Mouse (Mus musculus) layer of hippocampus, adult 9-10 months (tissue): Measurements from ENCODE around the gene Cdh12.
"Not testable (repeated sequence)": the region's sequence is repeated elsewhere in the genome, so short reads cannot be mapped to it uniquely, and the experiment has no call there.

Experiments
- DNase-seq: peaks from one replicate; pipeline ENCODE4 v3.0.0; 2022; ENCODE audit warnings: low spot score

Cdh12 gene

DNA sequence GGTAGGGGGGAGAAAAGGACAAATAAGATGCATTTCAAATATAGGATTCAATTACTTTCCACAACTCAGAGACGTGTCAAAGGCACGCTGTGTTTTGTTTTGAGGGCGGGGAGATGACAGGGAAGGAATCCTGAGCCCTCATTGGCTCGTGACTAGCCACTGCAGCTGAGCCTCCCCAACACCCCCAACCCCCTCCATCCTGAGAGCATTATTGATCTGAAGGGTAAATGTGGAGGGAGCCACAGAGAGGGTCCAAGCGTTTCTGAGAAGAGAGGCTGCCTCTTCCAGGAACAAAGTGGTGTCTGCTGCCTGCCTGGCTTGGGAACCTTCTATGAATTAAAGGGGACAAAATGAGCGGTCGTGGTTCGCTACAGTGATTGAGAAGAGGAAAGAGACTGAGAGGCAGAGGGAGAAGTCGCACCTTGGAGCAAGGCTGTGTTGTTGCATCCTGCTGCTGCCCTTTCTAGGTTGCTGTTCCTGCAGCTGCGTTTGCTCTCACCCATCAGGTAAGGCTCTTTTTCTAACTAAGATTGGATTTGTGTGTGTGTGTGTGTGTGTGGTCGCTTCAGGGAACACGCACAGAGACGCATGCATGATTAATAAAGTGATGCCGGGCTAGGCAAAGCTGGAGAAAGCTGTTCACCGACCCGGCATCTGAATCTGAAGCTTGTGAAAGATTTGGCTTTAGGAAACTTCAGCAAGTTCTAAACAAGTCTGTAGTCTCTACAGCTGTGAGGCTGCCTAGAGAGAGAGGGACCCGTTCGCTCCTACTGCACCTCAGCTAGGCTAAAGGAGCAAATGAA, at the start of gene Cdh12:
Cdh12 (plus strand) TSS at position 405 of the 803 bp plus-strand sequence.
- no peak for DNase-seq

DNA sequence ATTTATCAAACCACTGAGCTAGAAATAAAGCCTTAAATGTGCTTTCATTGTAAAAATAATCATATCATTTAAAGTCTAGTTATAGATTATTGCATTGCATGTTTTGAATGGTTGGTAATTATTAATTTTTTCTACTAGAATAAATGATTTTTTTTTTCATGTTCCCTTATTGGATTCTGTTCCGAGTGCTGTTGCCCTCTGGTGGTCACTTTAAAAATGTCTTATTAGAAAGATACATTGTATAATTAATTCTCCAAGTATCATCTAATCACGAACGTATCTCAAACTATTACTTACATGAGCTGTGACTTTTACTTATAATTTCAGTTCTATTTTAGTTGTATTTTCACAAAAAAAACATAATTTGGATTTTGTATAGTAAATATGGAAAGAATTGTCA, 45.5 kb upstream of the Cdh12 start:
- peak; percentile 33 for DNase-seq

DNA sequence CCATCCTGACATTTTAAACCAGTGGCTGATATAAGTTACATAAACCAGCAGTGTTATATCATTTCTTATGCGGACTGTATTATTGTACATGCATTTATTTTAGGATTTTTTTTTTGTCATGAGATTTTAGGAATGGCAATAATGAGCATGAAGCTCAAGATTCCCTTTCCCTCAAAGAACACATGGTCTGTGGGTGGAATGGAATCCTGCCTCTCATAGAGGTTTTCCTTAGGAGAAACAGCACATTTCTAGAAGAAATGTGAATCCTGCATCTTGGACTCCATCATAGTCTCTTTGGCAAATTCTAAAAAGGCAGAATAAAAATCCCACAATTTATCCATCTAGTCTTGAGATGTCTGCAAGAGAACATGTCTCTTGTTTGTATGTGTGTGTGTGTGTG, 35.7 kb upstream of the Cdh12 start:
- DNase-seq: no peak

DNA sequence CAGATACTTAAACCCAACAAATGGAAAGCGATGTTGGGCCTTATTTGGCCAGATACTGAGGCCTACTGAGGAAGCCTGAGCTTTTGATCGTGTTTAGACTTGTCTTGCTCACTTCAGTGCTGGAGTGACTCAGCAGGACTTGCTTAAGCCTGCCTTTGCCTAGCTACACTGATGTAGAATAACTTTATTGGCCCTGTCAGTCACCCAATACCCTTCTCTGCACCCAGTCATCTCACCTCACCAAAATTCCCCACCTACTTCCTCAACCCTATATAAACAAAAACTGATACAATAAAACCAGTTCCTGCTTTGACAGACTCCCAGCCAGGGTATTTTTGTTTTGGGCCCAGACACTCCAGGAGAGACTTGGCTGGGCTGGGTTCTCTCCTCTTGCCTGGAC, 12.7 kb upstream of the Cdh12 start:
- no peak for DNase-seq

DNA sequence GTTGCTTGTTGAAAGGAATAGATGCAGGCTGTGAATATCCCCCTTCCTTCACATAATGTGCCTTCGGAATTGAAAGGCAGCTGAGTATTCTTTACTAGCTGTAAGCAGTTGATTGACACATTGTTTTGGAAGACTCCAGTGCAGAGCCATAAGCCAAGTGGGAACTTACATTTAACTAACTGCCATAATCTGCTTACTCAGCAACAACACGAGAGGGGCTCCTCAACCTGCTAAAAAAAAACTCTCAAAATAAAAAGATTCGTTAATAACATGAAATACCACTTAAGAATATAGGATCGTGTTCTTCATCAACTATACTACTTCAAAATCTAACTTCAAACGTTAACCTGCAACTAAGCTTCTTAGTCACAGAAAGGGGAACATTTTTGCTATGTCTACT, 1.5 kb downstream of the Cdh12 start:
- DNase-seq: no peak

DNA sequence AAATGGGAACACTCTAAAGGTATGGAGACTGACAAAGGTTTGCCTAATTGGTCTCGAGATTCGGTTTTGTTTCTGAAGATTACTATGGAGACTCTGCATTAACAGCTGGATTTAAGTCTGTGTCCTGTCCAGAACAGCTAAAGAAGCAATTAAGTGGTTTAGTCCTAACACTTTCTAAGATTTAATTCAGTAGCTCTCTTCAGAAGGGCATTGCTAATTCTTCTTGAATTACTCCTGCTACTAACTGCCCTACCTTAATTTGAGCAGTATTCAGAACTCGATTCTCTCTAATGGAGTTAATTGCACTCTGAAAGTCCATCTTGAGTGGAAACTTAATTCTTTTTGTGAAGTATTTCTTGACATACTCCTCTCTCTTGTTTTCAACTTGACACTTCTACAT, 9.4 kb downstream of the Cdh12 start:
- no peak for DNase-seq

DNA sequence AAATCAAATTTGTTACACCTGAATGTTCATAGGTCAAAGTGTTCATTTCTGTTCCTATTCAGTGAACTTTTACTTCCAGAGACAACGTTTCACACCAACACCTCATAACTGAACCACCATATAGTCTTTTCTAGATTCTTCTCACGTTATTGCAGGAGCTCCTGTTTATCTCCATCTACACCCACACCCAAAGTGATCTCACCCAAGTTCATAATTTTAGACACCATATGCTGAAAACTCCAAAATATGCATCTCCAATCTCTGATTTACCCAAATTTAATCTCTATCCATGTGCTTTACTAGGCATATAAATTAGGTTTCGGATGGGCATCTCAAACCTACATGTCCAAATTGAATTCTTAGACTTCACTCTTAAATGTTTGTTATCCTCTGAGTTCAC, 13.4 kb downstream of the Cdh12 start:
- no peak for DNase-seq

DNA sequence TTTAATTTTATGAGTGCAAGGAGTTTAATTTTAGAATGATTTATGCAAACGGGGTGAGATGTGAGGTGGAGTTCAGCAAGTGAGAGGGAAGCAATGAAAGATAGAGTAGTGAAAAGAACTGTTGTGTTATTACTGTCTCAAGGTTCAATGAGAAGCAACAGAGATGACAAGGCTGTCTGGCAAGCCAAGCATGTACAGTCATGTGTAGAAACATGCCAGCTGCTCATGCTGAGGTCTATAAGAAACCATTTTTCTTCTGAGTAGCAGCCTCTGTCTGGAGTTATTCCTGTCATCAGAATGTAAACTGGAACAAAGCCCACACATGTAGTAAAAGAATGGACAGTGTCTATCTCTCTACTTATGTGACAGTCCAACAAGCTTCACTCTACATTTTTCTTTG, 14.5 kb downstream of the Cdh12 start:
- no peak for DNase-seq

DNA sequence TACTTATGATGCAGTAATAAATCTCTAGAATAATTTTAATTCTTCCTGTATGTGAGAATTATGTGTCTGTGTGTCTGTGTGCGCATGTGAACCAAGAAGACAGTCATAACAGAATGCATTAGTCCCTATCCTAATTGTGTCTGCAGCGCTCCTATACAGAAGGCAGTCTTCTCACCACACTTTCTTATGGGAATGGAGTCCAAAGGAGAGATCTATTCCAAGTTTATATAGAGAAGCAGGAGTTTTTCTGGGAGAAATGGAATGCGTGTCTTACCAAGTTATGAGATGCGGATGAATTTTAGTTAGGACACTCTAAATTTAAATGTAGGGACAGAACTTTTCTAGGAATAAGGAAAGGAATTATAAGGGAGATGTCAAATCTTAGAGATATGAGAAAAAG, 101.9 kb downstream of the Cdh12 start:
- no peak for DNase-seq

DNA sequence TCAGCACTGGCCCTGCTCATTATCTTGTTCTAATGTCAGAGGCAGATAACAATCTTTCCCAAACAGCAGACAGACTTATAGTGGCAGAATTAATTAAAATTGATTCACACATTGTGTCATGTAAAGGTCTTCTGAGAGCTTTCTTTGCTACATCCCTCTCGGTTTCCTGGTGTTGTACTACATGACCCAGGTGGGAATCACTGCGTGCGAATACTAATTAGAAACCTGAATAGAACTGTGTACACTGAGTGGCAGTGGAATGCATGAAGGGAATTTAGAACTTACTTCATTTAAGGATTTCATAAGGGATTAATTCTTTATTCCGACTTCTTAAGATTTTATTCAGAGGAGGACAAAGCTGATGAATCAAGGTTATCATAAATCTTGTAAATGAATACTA, 121.9 kb downstream of the Cdh12 start:
- DNase-seq: no peak

DNA sequence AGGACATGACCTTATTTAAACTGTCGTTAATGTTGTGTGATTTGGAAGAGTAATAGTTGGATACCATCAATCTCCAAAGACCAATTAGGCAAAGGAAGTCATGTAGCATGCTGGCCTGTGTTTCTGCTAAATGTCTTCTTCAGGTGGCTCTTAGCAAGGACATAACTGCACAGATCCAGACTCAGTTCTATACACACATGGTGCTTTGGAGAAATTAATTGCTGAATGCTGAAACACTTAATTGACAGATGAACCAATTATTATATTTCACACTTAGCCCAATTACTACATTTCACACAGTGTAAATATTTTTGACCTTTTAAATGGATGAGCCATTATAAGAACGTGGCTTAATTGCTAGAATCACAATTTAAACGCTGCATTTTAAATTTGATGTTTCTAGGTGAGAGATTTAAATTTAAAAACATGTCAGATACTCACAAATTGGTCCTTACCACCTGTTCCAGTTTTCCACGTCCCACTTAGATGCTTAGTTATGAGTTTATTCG, 133.6 kb downstream of the Cdh12 start:
- no peak for DNase-seq

DNA sequence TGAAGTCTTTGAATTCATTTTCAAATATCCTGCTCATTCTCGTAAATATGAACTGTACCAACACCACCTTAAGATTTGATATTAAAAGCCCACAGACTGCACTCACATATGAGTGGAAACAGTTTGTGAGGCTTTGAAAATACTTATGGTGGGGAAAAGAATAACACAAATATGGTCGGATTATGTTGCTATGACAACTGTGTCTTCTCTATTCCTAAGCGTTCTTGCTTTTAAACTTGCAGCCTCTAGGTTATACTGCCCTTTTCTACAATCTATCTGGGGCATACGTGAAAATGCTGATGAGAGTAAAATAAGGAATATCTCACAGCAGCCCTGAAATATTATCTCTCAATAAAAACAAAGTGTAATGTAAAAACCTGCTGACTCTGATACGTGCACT, 142.5 kb downstream of the Cdh12 start:
- DNase-seq: peak; percentile 10

DNA sequence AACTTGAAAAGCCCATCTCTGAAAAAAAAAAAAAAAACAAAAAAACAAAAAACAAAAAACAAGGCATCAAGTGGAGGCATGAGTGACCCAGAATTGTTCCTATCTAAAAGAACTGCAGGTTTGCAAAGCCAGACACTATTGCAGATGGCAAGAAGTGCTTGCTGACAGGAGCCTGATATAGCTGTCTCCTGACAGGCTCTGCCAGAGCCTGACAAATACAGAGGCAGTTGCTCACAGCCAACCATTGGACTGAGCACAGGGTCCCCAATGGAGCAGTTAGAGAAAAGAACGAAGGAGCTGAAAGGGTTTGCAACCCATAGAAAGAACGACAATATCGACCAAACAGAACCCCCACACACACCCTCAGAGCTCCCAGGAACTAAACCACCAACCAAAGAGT, 156.7 kb downstream of the Cdh12 start:
- not testable (repeated sequence) for DNase-seq

DNA sequence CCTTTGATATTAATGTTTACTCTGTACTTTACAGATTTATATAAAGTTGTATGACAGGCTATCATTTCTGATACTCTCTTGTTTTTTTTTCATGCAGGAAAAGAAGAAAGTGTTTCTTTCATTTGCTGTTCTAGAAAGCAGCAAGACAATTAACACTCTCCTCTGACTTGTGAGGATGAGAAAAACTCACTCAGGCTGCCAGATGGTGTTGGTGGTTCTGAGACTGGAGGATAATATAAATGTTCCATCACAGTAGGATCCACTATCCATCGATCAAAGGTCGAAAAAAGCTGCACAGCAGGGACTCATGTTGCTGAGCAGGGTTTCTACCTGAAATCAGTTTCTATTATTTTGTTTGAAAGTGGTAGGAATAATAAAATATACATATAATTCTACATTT, 185.5 kb downstream of the Cdh12 start:
- DNase-seq: no peak

DNA sequence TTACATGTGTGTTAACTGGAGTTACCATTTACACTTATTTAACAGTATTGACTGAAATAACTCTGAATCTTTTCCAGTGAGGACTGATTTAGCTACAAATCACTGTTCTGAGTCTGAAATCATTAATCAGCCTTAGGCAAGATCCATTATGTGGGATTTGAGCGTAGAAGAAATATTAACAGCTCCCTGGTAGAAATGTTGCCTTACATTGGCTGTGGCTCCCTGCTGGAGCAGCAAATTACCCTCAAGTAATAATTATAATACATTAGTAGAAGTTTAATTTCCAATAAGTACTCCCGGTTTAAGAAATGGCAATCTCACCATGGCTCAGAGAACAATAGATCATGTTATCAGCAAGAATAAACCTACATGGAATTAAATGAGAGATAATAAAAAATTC, 190.1 kb downstream of the Cdh12 start:
- no peak for DNase-seq

DNA sequence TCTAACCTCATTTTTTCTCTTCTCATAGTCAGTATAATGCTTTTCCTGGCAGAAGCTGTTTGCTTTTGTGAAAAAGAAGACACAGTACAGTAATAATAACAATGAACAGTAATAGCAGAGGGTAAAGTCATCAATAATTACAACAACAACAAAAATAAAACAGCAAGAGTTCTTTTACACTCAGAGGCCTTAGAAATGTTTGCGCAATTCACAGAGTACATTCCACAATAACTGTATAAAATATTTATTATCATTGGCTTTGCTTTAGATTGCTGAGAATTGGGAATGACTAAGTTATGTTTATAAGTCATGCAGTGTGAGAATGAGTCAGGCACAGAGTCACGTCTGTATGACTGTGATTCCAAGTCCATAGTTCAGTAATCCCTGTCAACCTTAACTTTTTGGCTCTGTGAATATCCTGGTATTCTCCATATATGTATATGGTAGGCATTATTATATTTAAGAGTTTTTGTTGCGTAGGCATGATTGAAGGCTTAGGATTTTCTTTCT, 193.9 kb downstream of the Cdh12 start:
- DNase-seq: no peak

DNA sequence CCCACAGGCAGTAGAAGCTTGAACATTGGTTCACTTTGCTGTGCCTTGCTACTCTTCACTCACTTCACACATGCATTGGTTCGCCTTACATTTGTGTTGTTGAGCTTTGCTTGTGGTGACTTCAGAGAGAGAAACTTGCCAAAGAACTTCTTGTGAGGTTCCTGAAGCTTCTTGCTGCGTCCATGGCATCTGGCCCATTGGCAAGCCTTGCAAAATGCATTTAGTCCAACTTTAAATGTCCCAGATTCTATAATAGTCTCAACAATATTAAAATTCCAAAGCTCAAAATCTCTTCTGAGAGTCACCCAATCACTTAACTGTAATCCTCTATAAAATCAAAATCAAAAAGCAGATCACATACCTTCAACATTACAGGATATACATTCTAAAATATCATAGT, 211.2 kb downstream of the Cdh12 start:
- DNase-seq: no peak

DNA sequence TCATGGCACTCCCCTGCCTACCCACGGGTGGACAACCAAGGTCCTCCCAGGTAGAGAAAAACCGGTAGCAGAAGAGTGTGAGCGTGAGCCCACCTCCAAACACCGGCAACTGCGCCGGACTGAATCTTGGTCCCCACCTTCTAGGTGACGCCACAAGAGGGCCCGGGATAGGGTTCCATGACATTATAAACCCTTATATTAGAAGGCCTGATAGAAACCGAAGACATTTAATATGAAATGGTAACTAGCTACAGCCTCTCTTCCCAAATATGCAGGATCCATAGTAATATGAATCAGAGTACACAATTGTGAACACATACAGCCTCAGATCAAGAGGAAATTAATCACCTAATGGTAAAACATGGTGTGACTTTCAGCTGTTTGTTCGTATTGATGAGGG, 217.6 kb downstream of the Cdh12 start, which contains the start of gene Acot10:
Acot10 (minus strand) TSS at position 101 of the 400 bp plus-strand sequence.
- DNase-seq: no peak

DNA sequence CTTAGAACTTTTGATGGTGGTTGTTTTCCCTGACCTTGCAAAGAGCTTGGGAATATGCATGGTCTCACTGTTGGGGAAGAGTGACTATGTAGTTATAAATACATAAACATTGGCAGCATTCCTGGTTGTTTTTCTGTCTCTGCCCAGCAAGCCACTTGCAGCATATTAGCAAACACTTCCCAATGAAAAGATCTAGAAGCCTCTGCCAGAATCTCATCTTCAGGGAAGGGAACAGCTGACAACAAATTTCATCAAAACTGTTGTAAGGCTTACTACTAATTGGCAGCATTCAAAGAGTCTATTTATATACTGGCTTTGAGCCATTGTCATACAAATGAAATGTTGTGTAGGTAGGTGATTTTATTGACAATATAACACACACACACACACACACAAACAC, 218.3 kb downstream of the Cdh12 start:
- no peak for DNase-seq

DNA sequence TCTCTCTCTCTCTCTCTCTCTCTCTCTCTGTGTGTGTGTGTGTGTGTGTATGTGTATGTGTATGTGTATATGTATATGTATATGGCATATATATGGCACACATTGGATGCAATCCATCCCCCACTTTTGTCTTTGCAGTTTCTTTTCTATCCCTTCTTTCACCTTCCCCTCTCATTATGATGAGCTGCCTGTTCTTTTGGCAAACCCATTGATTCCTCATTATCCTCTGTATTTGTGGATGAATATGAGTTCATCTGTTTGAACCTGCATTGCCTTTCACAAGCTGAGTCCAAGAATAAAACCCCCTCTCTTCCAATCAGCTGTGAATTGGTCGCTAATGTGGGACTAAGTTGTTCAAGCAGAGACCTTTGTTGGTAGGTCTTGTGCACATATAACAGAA, 218.9 kb downstream of the Cdh12 start:
- no peak for DNase-seq

DNA sequence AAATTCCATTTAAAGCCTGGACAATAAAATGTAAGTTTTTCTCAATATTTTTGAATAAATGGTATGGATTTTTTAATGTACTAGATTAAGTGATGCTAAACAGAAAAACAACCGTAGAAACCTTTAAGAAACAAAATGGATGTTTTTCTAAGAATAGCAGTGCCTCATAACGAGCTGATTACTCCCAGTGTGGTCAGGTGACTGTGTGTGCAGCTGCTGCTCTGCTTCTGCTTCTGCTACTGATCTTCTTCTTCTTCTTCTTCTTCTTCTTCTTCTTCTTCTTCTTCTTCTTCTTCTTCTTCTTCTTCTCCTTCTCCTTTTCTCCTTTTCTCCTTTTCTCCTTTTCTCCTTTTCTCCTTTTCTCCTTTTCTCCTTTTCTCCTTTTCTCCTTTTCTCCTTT, 220.4 kb downstream of the Cdh12 start:
- not testable (repeated sequence) for DNase-seq

DNA sequence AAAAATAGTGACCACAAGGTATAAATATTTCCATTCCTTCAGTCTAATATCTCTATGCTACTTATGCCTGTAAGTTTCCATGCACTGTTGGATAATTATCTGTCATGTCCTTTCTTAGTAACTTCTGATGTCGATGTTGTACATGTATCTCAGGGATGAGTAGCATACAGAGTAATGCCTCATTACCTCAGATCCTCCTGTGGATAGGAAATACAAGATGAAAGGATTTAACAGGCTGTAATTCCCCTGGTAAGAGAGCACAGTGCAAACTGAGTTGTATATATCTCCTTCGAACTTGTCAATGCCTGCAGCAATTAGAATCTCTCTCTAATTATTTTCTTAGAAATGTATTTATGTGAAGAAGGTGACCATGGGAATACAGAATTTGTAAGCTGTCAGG, 233.7 kb downstream of the Cdh12 start:
- no peak for DNase-seq

DNA sequence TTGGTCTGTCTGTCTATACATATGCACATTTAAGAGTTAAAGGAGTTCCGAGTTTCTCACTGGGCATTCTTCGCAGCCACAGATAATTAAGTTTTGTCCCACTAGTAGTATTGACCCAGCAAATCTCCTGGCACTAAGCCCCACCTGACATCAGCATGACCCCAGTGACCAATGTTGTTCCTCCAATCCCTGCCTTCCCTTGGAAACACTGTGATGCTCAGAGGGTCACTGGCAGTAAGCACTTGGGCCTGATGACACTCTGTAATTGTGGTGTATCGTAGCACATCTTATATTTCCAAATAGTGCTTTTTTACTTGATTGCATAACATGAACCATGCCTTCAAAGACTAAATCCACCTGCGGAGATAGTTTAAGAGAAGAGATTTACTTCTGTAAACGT, 235.1 kb downstream of the Cdh12 start:
- DNase-seq: no peak

DNA sequence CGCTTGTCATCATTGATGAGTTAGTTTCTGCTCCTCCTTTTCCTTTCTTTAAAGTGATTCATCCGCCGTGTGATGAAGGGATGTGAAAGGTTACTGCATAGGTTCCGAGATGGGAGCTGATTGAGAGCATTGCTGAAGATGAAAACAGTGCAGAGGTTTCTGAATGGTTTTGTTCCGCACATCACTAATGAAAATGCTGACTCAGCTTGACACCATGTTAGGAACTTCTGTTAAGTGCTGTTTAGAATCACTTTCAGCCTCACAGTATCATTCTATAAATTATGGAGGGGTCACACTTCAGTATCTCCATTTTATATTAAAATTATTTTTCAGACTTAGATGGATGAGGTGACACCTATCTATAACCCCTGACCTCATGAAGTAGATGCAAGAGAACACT, 247.2 kb downstream of the Cdh12 start:
- DNase-seq: no peak
